Mouse (Mus musculus): ENCODE results near the gene Mindy3. TPM values are rescaled to one million over a fixed set of nuclear protein-coding genes. Genes with fewer than 3 reads are reported as not detected.

Mindy3 gene
- total and polyA plus RNA-seq, 2 experiments from 2014 or later = 27.9 to 39.5 TPM

DNA sequence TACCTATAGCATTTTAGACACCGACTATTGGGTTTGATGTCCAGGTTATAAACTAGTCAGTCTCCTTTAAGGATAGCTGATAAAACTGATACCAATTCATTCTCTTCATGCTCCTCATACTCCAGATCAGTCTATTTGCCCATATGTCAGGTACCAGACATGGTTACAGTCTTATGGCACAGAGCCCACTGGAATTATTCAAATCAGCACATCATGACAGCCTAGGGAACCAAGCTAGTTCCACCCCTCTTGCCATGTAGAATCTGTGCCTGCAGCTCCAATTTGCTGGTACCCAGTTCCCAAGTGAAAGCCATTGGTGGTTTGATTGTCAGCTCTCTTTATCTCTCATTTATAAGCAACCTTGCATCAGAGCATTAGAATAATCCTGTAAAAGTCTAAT, 34.9 kb downstream of the Mindy3 start:
- no peak for TF ChIP-seq EP300 (IDR thresholded peaks at IDR 0.05; ENCODE audit: low read depth)
- no peak for TF ChIP-seq CTCF (IDR thresholded peaks at IDR 0.05; ENCODE audit: low read depth)
- peaks cover 12% of the 10 kb centered on the region for H3K36me3 ChIP-seq (replicated peaks; ENCODE audit: control insufficient read depth, insufficient read depth, low read length)
- H3K9ac ChIP-seq (replicated peaks; ENCODE audit: low read depth, low read length) = no peak overlapping the region
- ATAC-seq (ENCODE audit: insufficient read depth, low read depth) (no peak), DNase-seq (ENCODE audit: low spot score) (no peak)
- no peak overlapping the region for H3K4me3 ChIP-seq (ENCODE audit: low read depth, low read length)
- no peak overlapping the region for H3K4me2 ChIP-seq (ENCODE audit: low read depth, low read length)
- no peaks in the 10 kb centered on the region for H3K27me3 ChIP-seq (ENCODE audit: control insufficient read depth, insufficient read depth, low read length)
- no peaks in the 10 kb centered on the region for H3K9me3 ChIP-seq (replicated peaks; ENCODE audit: control insufficient read depth, low read length)
- 88% methylated on average over 1 of the region's 1 CpGs for WGBS
- no peaks in the 10 kb centered on the region for H3K4me1 ChIP-seq (ENCODE audit: control insufficient read depth, insufficient read depth)
- H3K27ac ChIP-seq (ENCODE audit: low read depth) = no peak overlapping the region

DNA sequence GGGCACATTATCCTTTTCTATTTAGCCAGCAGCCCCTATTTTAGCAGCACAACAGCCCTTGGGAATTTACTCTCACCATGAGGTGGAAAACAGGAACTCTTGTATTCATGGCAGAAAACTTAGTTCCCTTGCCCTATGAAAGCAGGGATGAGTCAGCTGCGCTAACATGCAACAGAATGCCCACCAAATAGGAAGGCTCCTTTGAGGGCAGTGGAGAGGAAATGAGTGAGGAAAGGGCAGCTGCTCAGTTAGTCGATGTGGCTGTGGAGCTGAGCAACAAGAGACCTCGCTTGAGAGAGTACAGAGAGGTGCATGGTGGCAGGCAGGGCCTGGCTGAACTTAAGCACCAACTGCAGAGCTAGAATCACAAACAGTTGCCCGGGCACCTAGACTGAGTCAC, 36.6 kb downstream of the Mindy3 start:
- Histone ChIP-seq H3K4me2 (ENCODE audit: low read depth, low read length) (no peak overlapping the region), H3K27me3 (ENCODE audit: control insufficient read depth, insufficient read depth, low read length) (no peaks in the 10 kb centered on the region), H3K9me3 (replicated peaks; ENCODE audit: control insufficient read depth, low read length) (no peaks in the 10 kb centered on the region), H3K4me3 (ENCODE audit: low read depth, low read length) (no peak overlapping the region), H3K36me3 (replicated peaks; ENCODE audit: control insufficient read depth, insufficient read depth, low read length) (peaks cover 18% of the 10 kb centered on the region), H3K9ac (replicated peaks; ENCODE audit: low read depth, low read length) (no peak overlapping the region), H3K27ac (ENCODE audit: low read depth) (0 out of 2 replicates have a peak overlapping the region, but pooled peaks have one; percentile 59), H3K4me1 (ENCODE audit: control insufficient read depth, insufficient read depth) (no peaks in the 10 kb centered on the region)
- DNase-seq (ENCODE audit: low spot score) (no peak), ATAC-seq (ENCODE audit: insufficient read depth, low read depth) (no peak)
- 62% methylated on average over 4 of the region's 4 CpGs for WGBS
- no peak for TF ChIP-seq EP300 (IDR thresholded peaks at IDR 0.05; ENCODE audit: low read depth)
- no peak for TF ChIP-seq CTCF (IDR thresholded peaks at IDR 0.05; ENCODE audit: low read depth)

DNA sequence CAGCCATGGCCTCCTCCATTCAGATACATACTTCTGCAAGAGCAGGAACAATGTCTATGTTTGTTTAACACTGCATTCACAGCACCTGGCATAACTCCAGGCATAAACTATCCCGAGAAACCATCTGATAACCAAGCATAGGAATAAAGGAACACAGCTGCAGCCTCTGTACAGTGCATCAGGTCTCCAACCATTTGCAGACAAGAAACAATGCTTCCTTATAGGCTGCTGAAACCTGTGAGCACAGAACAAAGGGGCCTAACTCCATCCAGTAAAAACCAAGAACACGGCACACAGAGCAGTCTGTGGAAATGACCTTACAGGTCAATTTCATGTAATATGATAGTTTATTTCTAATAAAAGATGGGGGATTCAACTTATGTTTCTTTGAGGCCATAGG, 39.0 kb downstream of the Mindy3 start:
- 24% methylated on average over 2 of the region's 2 CpGs for WGBS
- ATAC-seq (ENCODE audit: insufficient read depth, low read depth) (no peak), DNase-seq (ENCODE audit: low spot score) (no peak)
- no peak for TF ChIP-seq CTCF (IDR thresholded peaks at IDR 0.05; ENCODE audit: low read depth)
- no peak for TF ChIP-seq EP300 (IDR thresholded peaks at IDR 0.05; ENCODE audit: low read depth)
- Histone ChIP-seq H3K27me3 (ENCODE audit: control insufficient read depth, insufficient read depth, low read length) (no peaks in the 10 kb centered on the region), H3K4me3 (ENCODE audit: low read depth, low read length) (no peak overlapping the region), H3K4me1 (ENCODE audit: control insufficient read depth, insufficient read depth) (no peaks in the 10 kb centered on the region), H3K9ac (replicated peaks; ENCODE audit: low read depth, low read length) (no peak overlapping the region), H3K9me3 (replicated peaks; ENCODE audit: control insufficient read depth, low read length) (no peaks in the 10 kb centered on the region), H3K4me2 (ENCODE audit: low read depth, low read length) (no peak overlapping the region), H3K27ac (ENCODE audit: low read depth) (no peak overlapping the region), H3K36me3 (replicated peaks; ENCODE audit: control insufficient read depth, insufficient read depth, low read length) (peaks cover 12% of the 10 kb centered on the region; the same call in 1 of the 2 replicates)

DNA sequence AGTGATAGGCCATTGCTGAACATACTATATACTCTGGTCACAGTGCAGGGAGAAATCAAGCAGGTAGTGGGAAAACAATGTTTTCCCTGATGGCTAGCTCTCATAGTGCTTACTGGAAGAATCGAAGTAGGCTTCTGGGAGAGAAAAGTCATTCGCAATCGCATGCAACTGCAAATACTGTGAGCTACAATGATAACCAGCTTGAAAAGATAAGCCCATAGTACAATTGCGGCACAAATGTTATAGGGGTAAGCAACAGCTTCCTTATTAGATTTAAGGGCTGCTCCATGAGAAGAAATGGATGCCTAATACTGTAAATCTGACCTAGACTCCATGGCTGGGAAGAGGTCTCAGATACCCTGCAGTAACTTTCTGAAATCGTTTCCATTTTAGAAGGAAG, 40.7 kb downstream of the Mindy3 start:
- 82% methylated on average over 5 of the region's 5 CpGs for WGBS

DNA sequence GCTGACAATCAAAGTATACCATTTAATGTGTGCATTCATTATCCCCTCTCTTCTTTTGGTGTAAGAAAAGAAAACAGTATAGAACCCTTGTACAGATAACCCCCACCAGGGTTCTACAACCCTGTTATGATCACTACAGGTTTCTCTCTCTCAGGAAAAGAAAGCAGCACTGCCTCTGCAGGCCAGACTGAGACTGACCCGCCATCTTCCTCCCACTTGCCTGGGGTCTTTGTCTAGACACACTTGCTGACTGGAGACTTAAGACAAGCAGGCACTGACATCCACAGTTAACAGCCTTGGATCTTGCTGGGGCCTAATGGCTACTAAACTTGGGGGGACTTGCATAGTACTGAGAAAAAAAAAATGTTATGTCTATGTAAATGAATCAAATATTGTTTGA, 42.2 kb downstream of the Mindy3 start:
- ATAC-seq (ENCODE audit: insufficient read depth, low read depth) (no peak), DNase-seq (ENCODE audit: low spot score) (no peak)
- Histone ChIP-seq H3K27ac (ENCODE audit: low read depth) (no peak overlapping the region), H3K9ac (replicated peaks; ENCODE audit: low read depth, low read length) (no peak overlapping the region), H3K4me2 (ENCODE audit: low read depth, low read length) (no peak overlapping the region), H3K4me1 (ENCODE audit: control insufficient read depth, insufficient read depth) (no peaks in the 10 kb centered on the region), H3K36me3 (replicated peaks; ENCODE audit: control insufficient read depth, insufficient read depth, low read length) (peaks cover 6% of the 10 kb centered on the region; the same call in 1 of the 2 replicates), H3K27me3 (ENCODE audit: control insufficient read depth, insufficient read depth, low read length) (no peaks in the 10 kb centered on the region), H3K4me3 (ENCODE audit: low read depth, low read length) (no peak overlapping the region), H3K9me3 (replicated peaks; ENCODE audit: control insufficient read depth, low read length) (no peaks in the 10 kb centered on the region)
- WGBS = 89% methylated on average over 1 of the region's 1 CpGs
- no peak for TF ChIP-seq CTCF (IDR thresholded peaks at IDR 0.05; ENCODE audit: low read depth)

More for the DNA sequence above, 40.7 kb downstream of the Mindy3 start:
- no peaks in the 10 kb centered on the region for H3K4me1 ChIP-seq (ENCODE audit: control insufficient read depth, insufficient read depth)
- H3K4me3 ChIP-seq (ENCODE audit: low read depth, low read length) = no peak overlapping the region
- H3K9me3 ChIP-seq (replicated peaks; ENCODE audit: control insufficient read depth, low read length) = no peaks in the 10 kb centered on the region
- H3K27ac ChIP-seq (ENCODE audit: low read depth) = no peak overlapping the region
- ATAC-seq (ENCODE audit: insufficient read depth, low read depth) (no peak), DNase-seq (ENCODE audit: low spot score) (no peak)
- TF ChIP-seq CTCF (IDR thresholded peaks at IDR 0.05; ENCODE audit: low read depth) (no peak), EP300 (IDR thresholded peaks at IDR 0.05; ENCODE audit: low read depth) (no peak)
- H3K36me3 ChIP-seq (replicated peaks; ENCODE audit: control insufficient read depth, insufficient read depth, low read length) = peaks cover 6% of the 10 kb centered on the region; the same call in 1 of the 2 replicates
- no peak overlapping the region for H3K9ac ChIP-seq (replicated peaks; ENCODE audit: low read depth, low read length)
- no peaks in the 10 kb centered on the region for H3K27me3 ChIP-seq (ENCODE audit: control insufficient read depth, insufficient read depth, low read length)
- no peak overlapping the region for H3K4me2 ChIP-seq (ENCODE audit: low read depth, low read length)

- TF ChIP-seq EP300 (IDR thresholded peaks at IDR 0.05; ENCODE audit: low read depth) (no peak), CTCF (IDR thresholded peaks at IDR 0.05; ENCODE audit: low read depth) (no peak)
- H3K9me3 ChIP-seq (replicated peaks; ENCODE audit: control insufficient read depth, low read length) = no peaks in the 10 kb centered on the region
- H3K9ac ChIP-seq (replicated peaks; ENCODE audit: low read depth, low read length) = no peak overlapping the region
- ATAC-seq (ENCODE audit: insufficient read depth, low read depth) = no peak
- H3K4me3 ChIP-seq (ENCODE audit: low read depth, low read length) = no peak overlapping the region
- peaks cover 11% of the 10 kb centered on the region for H3K4me1 ChIP-seq (ENCODE audit: control insufficient read depth, insufficient read depth)
- no peak for DNase-seq (ENCODE audit: low spot score)
- no peaks in the 10 kb centered on the region for H3K36me3 ChIP-seq (replicated peaks; ENCODE audit: control insufficient read depth, insufficient read depth, low read length)
- no peak overlapping the region for H3K4me2 ChIP-seq (ENCODE audit: low read depth, low read length)
- H3K27ac ChIP-seq (ENCODE audit: low read depth) = no peak overlapping the region
- WGBS = 85% methylated on average over 2 of the region's 2 CpGs
- H3K27me3 ChIP-seq (ENCODE audit: control insufficient read depth, insufficient read depth, low read length) = no peaks in the 10 kb centered on the region
These were observed 46.4 kb downstream of the Mindy3 start for GRCm38 (mm10) chr2:12372883-12373282.
